Mouse (Mus musculus): ENCODE measurements around the gene Pear1.

Pear1 gene

DNA sequence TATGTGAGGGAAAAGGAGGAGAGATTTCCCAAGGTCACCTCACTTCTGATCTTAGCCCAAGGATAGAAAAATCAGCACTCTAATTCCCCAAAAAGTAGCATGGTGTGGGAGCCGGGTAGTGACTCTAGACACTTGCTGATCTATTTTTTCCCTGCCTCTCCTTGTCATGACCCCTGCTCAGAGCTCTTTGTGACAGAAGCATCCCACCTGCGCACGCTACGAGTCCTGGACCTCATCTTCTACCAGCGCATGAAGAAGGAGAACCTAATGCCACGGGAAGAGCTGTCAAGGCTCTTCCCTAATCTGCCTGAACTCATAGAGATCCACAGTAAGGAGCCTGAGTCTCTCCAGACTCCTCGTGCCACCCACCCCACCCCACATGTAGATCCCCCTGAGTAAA lies 97.9 kb downstream of the Pear1 start:
- no peak for DNase-seq (ENCODE audit: low spot score)

DNA sequence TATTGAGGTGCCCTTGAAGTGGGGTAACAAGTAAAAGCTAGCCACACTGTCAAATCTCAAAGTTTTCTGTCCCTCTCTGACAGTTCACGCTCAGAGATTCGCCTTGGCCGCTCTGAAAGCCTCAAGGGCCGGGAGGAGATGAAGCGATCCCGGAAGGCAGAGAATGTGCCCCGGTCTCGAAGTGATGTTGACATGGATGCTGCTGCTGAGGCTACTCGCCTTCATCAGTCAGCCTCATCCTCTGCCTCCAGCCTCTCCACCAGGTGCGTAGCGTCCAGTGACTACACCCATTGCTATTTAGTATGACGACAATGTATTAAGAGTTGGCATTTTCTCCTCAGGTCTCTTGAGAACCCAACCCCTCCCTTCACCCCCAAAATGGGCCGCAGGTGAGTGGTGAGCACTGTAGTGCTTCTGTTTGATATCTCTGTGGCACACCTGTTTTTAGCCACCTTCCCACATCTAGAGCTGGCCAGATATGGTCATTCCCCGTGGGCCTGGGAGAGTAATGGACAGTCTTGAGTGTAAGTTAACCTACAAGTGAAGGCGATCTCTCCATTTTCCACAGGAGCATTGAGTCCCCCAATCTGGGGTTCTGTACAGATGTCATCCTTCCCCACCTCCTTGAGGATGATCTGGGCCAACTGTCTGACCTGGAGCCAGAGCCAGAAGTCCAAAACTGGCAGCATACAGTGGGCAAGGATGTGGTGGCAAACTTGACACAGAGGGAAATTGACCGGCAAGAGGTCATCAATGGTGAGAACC lies 98.5 kb downstream of the Pear1 start:
- DNase-seq (ENCODE audit: low spot score) = no peak

DNA sequence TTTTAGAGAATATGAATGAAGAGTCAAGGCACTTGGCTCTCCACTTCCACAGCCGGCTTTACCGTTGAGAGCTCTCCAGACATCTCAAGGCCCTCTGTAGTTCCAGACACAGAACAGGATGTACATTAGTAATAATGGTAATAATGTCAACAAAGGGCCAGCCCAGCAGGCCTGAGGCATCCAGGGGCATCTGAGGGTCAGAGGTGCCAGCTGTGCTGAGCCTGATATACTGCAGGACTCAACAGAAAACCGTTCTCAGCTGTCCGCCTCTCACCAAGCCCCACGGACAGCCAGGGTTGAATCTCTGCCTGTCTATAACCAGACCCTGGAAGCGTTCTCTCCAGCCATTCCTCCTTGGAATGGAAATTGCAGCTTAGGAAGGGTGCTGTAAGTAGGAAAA lies 99.5 kb downstream of the Pear1 start:
- no peak for DNase-seq (ENCODE audit: low spot score)

DNA sequence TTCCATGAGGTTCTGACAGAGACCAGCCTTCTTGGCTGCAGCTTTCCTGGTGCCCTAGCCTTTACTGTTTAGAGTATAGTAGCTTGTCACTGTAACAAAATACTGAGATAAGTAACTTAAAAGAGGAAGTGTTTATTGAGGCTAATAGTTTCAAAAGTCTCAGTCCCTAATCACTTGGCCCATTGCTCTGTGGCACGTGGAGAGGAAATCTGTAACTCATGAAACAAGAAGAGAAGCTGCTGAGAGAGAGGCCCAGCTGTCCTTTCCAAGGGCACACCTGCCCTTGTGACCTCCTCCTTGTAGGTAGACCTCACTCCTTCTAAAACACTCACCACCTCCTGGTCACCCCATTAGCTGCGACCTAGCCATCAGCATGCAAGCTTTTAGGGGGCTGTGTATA lies 105.6 kb downstream of the Pear1 start:
- no peak for DNase-seq (ENCODE audit: low spot score)

All from urinary bladder, postnatal 25 days (tissue).